Mouse (Mus musculus) heart, postnatal 25 days (tissue): ENCODE data around the gene Cntnap2. TPM values are rescaled to one million over a fixed set of nuclear protein-coding genes. Genes with fewer than 3 reads are reported as not detected.

Experiments
- DNase-seq: peaks from one replicate; pipeline ENCODE4 v3.0.0; 2022; ENCODE audit warnings: low spot score
- intact Hi-C: fragments of 180-260 bp; cut with DNase I; formaldehyde crosslinking; loops from one replicate; pipeline ENCODE4 v1.15.1; 2025
- total RNA-seq, 2 experiments: library from RNA; stranded (reverse); gene quantifications; 2 replicates each; pipeline ENCODE4 v1.2.3; 2021

Gene Cntnap2
- total RNA-seq, 2 experiments from 2014 or later: not detected

GRCm38 (mm10) chr6:46886230-46886629 lies 1827.1 kb downstream of the Cntnap2 start:
- DNase-seq: no peak
- intact Hi-C loops: no loop called here

DNA sequence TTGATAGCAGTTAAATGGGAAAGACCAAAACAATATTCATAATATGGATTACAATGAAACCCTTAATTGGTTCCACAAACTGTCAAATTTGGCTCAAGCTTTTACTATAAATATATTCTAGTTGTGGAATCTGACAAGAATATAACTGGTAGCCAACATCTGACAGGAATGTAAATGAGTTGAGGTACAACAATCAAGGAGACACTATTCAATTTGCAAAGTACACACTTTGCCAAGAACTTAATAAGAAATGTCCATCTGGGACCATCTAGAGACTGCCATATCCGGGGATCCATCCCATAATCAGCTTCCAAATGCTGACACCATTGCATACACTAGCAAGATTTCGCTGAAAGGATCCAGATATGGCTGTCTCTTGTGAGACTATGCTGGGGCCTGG lies 1850.0 kb downstream of the Cntnap2 start:
- intact Hi-C loops: no loop called here
- DNase-seq: no peak

DNA sequence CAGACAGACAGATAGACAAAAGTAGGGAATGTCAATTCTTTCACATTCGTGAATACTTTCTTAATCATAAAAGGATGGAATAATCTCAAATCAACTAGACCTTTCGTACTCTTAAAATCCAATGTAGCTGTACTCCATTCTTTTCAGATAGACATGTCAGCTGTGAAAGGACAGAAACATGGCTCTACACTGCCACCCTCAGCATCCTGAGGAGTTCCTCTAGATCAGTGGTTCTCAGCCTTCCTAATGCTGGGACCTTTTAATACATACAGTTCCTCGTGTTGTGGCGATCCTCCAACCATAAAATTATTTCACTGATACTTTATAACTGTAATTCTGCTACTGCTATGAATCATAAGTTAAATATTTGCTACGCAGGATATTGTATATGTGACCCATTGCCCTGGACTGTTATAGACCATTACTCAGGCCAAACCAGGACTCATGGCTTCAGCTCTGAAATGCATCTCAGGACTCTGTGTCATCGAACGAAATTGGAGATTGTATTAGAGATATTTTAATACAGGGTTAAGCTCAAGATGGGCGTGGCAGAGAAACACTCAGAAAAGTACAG lies 1859.6 kb downstream of the Cntnap2 start:
- intact Hi-C loops: no loop called here
- no peak for DNase-seq

GRCm38 (mm10) chr6:46919973-46920372 lies 1860.8 kb downstream of the Cntnap2 start:
- DNase-seq: no peak
- intact Hi-C loops: no loop called here

- intact Hi-C loops: no loop called here
- no peak for DNase-seq
Observed at GRCm38 (mm10) chr6:46924709-46925108, 1865.6 kb downstream of the Cntnap2 start.

DNA sequence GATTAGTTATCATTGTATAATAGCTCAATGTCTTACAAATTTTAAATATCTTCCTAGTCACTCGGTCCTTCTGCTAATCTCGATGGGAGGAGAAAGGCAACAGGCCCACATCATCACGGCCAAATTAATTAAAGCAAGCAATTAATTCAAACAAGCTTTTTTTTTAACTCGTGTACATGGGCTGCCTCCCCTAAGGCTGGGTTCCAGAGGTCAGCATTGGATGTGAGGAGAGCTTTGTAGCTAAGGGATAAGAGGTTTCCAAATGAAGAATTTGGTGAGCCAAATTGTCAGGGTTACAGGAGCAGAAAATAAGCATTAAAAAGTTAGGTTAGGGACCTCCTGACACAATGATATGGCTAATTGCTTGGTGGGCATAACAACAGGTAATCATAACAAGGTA lies 1886.5 kb downstream of the Cntnap2 start:
- intact Hi-C loops: no loop called here
- DNase-seq: no peak

- intact Hi-C loops: loop anchor here (2.0 kb wide), 1 partner anchor 1638 kb away; no protein-coding TSS in a partner anchor
- DNase-seq: no peak
Observed at GRCm38 (mm10) chr6:46961022-46961686, 1902.0 kb downstream of the Cntnap2 start.

DNA sequence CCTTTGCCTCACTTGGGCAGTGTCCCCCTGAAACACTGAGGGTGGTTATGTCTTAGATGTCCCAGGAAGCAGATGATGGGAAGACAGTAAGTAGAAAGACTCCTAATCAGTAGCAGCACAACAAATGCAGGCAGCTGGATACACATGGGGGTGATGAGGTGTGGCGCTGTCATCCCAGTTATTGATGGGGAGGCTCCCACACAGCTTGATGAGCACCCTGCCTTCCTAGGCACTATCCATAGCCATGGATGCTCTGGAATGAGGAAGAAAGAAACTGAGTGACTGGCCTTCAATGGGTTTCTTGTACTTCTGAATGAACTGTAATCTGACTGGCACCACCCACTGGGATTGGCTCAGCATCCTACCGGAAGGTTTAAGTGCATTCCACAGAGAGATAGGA lies 1904.1 kb downstream of the Cntnap2 start:
- intact Hi-C loops: no loop called here
- DNase-seq: no peak

DNA sequence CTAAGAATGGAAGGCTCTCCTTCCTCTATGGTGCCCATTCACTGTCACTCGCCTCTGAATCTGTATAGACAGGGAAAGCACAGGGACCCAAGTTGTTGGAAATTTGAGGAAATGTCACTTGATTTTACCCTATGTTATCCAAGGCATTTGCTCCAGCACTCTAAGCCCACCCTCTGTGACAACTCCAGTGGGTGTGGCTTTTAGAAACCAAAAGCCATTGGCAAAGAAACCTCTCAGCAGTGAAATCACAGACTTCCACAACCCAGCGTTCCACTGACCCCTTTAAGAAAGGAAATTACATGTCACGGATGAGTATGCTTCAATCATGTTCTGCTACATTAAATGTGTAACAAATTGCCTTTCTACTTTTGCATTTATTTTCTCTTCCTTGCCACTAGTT lies 1904.5 kb downstream of the Cntnap2 start:
- intact Hi-C loops: no loop called here
- DNase-seq: no peak

DNA sequence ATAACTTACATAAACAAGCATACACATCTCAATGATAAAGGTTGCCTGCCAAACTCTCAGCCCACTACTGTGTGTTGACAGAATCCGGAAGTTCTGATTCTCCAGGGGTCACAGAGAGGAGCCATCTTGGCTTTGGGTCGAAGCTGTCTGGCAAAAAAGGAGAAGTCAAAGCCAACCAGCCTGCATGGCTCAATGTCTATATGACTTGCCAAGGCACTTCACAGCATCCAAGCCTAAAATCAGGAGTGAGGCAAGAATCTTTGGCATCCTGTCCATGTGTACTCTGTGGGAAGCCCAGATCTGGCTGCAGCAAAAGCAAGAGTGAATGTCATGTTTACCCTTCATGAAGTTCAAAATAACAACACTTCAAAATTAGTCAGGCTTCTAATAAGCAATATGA lies 1913.5 kb downstream of the Cntnap2 start:
- no peak for DNase-seq
- intact Hi-C loops: no loop called here

DNA sequence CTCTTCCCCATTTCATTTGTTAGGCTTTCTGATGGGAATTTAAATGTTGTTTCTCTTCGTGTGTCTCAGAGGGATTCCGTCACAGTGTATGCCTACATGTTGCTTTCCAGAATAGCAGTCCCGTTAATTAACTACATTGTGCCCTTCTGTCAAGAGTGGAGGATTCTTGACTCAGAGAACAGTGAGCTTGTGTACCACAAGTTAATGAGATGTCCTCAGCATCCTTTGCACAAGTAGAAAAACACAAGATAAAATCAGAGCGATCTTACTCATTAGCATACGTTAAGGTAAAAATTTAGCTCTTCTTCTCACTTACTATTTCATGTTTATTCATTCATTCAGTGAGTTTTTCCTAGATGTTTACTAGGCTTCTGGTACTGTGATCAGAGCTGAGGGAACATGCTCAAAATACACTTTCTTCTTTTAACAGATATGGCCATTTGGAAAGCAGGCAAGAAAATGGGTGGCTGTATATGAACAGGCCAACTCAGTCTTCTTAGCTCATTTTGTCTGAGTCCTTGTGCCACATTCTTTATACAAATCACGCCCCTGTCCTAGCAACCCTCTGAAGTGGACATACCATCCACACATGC lies 1936.9 kb downstream of the Cntnap2 start:
- no peak for DNase-seq
- intact Hi-C loops: no loop called here

DNA sequence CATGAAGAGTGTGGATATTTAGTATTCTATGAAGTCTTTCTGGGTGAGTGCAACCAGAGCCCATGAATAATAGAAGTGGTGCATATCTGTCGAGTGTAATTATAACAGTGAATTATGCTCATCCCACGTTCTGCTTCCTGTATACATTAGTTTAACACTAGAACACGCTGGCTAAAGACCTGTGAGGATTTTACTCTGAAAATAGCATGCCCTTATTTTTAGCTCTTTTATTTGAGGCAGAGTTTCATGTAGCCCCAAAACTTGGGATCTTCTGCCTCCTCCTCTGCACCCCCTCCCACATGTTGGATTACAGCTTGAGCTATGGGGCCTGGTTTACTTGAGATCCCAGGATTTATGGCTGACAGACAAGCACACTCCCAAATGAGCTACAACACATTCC lies 1945.3 kb downstream of the Cntnap2 start:
- intact Hi-C loops: no loop called here
- DNase-seq: no peak

DNA sequence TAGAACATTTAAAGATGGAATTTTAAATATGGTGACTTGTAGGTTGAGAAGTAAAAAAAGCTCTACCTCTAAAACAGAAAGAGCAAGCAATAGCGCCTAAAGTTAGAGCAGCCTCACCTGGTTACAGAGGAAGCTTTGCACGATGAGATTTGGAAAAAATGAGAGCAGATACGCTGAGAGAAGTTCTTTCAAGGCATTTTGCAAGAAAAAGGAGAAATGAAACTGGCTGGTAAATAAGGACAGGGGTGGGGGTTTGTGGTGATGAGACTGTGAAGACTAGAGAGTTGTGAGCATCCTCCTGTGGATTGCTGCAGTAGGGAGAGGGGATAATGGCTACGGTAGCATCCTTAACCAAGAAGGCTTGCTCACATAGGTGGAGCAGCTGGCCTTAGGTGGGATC lies 1953.8 kb downstream of the Cntnap2 start:
- DNase-seq: no peak
- intact Hi-C loops: no loop called here

DNA sequence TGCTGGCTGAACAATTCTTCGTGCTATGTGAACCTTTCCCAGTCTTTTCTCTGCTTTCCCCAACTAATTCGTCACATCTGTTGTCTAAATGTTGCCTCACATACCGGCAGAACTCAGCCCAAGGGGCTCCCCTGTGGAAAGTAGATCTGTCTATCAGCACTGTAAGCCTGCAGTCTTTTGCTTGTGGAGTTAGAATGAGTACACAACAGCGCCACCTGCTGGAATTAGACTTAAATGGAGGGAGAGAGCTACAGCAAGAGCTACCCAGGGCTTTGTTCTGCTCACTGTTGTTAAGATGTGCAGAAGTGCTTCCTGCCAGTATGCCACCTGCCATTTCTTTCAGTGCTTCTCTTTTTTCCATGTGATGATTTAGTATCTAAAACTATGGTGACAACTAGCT lies 1954.4 kb downstream of the Cntnap2 start:
- intact Hi-C loops: no loop called here
- no peak for DNase-seq

DNA sequence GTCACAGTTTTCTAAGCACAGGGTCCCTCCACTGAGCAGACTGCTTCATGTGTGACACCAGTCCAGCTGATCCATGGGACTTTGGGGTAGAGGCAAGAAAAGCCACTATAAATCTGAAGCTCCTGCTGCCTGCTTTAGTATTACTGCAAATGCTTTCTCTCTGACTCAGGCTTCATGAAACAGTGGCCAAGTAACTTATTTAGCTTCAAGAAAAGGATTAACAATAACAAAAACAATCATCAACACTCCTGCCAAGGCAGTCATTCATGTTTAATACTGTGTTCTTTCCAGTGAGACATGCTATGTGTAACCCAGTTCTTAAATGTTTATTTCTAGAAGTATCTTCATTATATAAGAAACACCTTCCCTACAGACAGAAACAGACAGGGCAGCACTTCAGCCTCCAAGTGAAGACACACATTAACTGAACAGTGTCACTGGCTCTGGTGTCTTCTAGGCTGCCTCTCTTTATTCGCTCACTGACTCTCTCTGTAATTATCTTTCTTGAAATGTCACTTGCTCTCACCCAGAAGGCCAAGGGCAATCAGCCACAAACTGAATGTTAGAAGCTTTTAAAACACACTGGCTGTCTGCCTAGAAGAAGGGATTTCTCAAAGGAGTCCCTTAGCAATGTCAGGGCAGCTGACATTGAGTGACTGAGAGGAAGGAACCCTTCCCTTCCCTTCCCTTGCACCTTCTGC lies 1955.9 kb downstream of the Cntnap2 start:
- intact Hi-C loops: no loop called here
- DNase-seq: no peak

DNA sequence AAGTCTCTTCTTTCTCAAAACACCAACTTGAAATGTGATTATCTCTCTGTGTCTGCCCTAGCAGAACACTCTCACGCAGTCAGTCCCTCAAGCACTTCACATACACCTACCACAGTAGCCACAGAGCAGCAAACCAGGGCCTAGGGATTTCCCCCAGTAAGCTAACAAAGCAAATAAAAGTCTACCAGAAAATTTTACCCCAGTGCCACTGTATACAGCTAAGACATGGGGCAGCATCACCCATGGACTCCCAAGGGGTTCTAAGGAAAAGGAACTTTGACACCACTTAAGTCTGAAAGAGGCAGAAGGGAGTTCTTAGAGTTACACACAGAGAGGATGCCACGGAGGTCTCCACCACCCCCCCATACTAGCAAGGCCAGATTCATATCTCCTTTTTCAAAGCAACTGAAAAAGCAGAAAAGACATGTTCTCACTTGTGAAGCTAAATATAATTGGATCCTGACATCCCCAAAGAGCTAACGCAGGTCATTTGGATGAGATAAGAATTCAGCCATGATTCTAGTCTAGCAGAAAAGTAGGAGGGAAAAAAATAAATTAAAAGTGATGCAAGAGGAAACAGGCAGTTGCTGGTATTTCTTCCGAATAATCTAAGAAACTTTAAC lies 1967.0 kb downstream of the Cntnap2 start:
- no peak for DNase-seq
- intact Hi-C loops: no loop called here

GRCm38 (mm10) chr6:47031362-47031761 lies 1972.2 kb downstream of the Cntnap2 start:
- no peak for DNase-seq
- intact Hi-C loops: no loop called here

- DNase-seq: no peak
- intact Hi-C loops: no loop called here
Observed at GRCm38 (mm10) chr6:47042602-47043001, 1983.4 kb downstream of the Cntnap2 start.

DNA sequence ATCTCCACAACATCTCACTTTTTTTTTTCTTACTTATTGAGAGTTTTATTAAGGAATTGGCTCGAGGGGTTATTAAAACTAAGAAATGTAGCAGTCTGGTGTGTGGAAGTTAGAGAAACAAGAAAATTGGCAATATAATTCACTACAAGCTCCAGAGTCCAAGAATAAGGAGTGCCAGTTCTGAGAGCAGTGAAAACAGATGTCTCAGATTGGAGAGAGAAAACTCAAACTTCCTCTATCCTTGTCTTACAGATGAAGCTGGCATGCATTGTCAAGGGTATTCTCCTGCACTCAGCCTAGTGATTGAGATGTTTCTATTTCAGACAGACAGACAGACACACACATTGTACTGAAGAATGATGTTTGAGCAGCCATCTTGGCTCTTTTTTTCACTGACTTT lies 1984.4 kb downstream of the Cntnap2 start:
- DNase-seq: no peak
- intact Hi-C loops: no loop called here

- intact Hi-C loops: no loop called here
- no peak for DNase-seq
Observed at GRCm38 (mm10) chr6:47044385-47045200, 1985.4 kb downstream of the Cntnap2 start.
